Mouse (Mus musculus): ENCODE data around the gene Cd99l2. TPM values are rescaled to one million over a fixed set of nuclear protein-coding genes. Genes with fewer than 3 reads are reported as not detected.

Cd99l2 gene
- polyA plus RNA-seq, 1 experiment from 2014 or later: 22.1 TPM

- Histone ChIP-seq H3K27me3 (ENCODE audit: control insufficient read depth, insufficient read depth, low read length) (no peaks in the 10 kb centered on the region), H3K4me2 (ENCODE audit: low read depth, severe bottlenecking) (no peak overlapping the region), H3K4me1 (ENCODE audit: control insufficient read depth, insufficient read depth, low read length) (no peaks in the 10 kb centered on the region), H3K9me3 (ENCODE audit: control insufficient read depth, low read length) (no peaks in the 10 kb centered on the region), H3K4me3 (ENCODE audit: low read depth, low read length) (no peak overlapping the region), H3K27ac (replicated peaks; ENCODE audit: low read depth, low read length) (no peak overlapping the region), H3K36me3 (ENCODE audit: control insufficient read depth, insufficient read depth, low read length) (no peaks in the 10 kb centered on the region), H3K9ac (ENCODE audit: low read length) (no peak overlapping the region)
- ATAC-seq (ENCODE audit: insufficient number of reproducible peaks, low FRiP score, low TSS enrichment, low read depth): no peak
- no peak for DNase-seq (ENCODE audit: low spot score)
These were observed 65.2 kb downstream of the Cd99l2 start for GRCm38 (mm10) chrX:71427491-71427890.

DNA sequence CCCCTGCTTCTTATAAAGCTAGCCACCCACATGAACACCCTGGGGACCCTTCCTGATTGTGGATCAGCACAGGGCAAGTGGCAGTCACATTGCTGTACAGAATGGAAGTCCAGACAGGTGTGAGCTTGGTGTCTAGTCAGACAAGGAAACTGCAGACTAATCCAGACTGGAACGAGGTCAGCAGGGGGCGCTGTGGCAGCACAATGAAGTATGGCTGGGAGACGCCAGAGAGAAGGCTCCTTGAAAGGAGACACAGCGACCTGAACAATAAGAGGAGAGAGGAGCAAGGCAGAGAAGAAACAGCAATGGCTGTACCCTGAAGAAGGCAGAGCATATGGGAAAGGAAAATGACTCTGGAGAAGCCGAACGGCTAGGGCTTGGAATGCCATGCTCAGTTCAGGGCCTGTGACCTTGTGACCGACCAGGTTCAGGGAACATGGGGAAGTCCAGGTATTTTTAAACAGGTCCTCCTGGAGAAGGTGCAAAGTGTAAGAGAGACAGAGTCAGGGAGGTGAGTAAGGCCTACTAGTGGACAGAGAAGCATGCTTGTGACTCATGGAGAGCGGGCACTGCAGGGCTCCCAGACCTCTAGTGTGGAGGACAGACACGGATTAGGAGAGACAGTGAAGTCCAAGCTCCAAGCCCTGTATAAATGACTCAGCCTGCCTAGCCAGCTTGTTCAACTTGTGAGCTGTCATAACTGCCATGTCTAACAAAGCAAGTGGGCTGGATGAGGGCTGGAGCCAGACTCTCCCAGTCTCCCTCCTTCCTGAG lies 66.7 kb downstream of the Cd99l2 start:
- Histone ChIP-seq H3K4me3 (ENCODE audit: low read depth, low read length) (no peak overlapping the region), H3K4me1 (ENCODE audit: control insufficient read depth, insufficient read depth, low read length) (no peaks in the 10 kb centered on the region), H3K4me2 (ENCODE audit: low read depth, severe bottlenecking) (no peak overlapping the region), H3K9me3 (ENCODE audit: control insufficient read depth, low read length) (no peaks in the 10 kb centered on the region), H3K27ac (replicated peaks; ENCODE audit: low read depth, low read length) (no peak overlapping the region), H3K9ac (ENCODE audit: low read length) (no peak overlapping the region), H3K27me3 (ENCODE audit: control insufficient read depth, insufficient read depth, low read length) (no peaks in the 10 kb centered on the region), H3K36me3 (ENCODE audit: control insufficient read depth, insufficient read depth, low read length) (no peaks in the 10 kb centered on the region)
- DNase-seq (ENCODE audit: low spot score) (peak; percentile 85), ATAC-seq (ENCODE audit: insufficient number of reproducible peaks, low FRiP score, low TSS enrichment, low read depth) (no peak)
- WGBS: 45% methylated on average over 9 of the region's 9 CpGs

DNA sequence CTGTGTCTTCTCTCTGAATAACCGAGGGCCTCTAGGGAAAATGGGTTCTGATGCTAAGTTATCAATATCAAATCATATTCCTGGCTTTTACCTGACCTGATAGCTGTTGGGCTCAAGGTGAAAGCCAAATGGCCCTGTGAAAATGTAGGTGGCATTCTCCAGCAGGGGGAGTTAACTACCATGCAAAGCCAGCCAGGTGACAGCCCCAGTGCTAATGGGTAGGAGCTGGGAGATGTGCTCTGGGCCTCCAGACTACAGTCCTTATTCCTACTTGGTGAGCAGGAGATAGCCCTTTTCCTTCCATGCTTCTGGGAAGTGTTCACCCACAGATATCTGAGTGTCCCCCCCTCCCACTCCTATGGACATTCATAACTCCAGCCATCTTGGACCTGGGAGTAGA lies 67.8 kb downstream of the Cd99l2 start:
- H3K9ac ChIP-seq (ENCODE audit: low read length): no peak overlapping the region
- H3K27me3 ChIP-seq (ENCODE audit: control insufficient read depth, insufficient read depth, low read length): no peaks in the 10 kb centered on the region
- ATAC-seq (ENCODE audit: insufficient number of reproducible peaks, low FRiP score, low TSS enrichment, low read depth) (no peak), DNase-seq (ENCODE audit: low spot score) (no peak)
- no peaks in the 10 kb centered on the region for H3K4me1 ChIP-seq (ENCODE audit: control insufficient read depth, insufficient read depth, low read length)
- H3K27ac ChIP-seq (replicated peaks; ENCODE audit: low read depth, low read length): no peak overlapping the region
- no peaks in the 10 kb centered on the region for H3K9me3 ChIP-seq (ENCODE audit: control insufficient read depth, low read length)
- no peak overlapping the region for H3K4me3 ChIP-seq (ENCODE audit: low read depth, low read length)
- WGBS: 65% methylated on average over 1 of the region's 1 CpGs
- no peaks in the 10 kb centered on the region for H3K36me3 ChIP-seq (ENCODE audit: control insufficient read depth, insufficient read depth, low read length)
- no peak overlapping the region for H3K4me2 ChIP-seq (ENCODE audit: low read depth, severe bottlenecking)

DNA sequence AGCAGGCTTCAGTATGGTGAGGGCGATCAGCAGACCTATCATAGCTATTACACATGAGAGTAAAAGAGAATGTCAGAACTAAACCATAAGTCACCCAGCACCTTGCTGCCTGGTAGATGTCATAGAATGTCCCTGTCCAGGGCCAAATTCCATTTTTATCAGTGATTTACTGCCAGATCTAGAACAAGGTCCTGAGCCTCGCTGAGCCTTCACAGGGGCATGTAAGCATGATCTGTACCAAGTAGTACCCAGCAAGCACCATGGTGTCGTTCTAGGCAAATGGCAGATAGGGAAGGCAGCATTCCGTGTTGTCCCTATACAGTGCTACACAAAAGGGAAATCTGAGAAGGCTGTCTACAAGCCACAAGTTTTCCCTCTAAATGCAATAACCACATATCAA lies 79.0 kb downstream of the Cd99l2 start:
- whole genome bisulfite sequencing: 87% methylated on average over 4 of the region's 4 CpGs
- DNase-seq (ENCODE audit: low spot score) (no peak), ATAC-seq (ENCODE audit: insufficient number of reproducible peaks, low FRiP score, low TSS enrichment, low read depth) (no peak)
- Histone ChIP-seq H3K36me3 (ENCODE audit: control insufficient read depth, insufficient read depth, low read length) (no peaks in the 10 kb centered on the region), H3K4me3 (ENCODE audit: low read depth, low read length) (no peak overlapping the region), H3K27me3 (ENCODE audit: control insufficient read depth, insufficient read depth, low read length) (no peaks in the 10 kb centered on the region), H3K4me2 (ENCODE audit: low read depth, severe bottlenecking) (no peak overlapping the region), H3K27ac (replicated peaks; ENCODE audit: low read depth, low read length) (no peak overlapping the region), H3K9me3 (ENCODE audit: control insufficient read depth, low read length) (no peaks in the 10 kb centered on the region), H3K4me1 (ENCODE audit: control insufficient read depth, insufficient read depth, low read length) (no peaks in the 10 kb centered on the region), H3K9ac (ENCODE audit: low read length) (no peak overlapping the region)

DNA sequence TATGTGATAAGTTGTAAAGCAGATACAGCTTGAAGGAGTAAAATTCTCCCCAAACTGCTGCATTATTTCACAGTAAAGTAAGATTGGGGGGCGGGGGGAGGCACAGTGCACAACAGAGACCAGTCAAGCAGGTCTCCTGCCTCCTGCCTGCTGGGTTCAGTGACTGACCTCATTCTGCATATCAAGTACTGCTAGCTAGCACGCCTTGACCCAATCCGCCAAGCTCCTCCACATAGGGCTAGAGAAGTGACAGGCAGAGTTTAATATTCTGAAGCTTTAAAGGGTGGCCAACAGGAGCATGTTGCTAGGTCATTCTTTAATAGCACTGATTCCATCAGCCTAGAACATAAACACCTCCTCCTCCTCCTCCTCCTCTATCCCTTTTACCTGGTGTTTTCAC lies 79.9 kb downstream of the Cd99l2 start:
- no peak overlapping the region for H3K4me3 ChIP-seq (ENCODE audit: low read depth, low read length)
- no peak for DNase-seq (ENCODE audit: low spot score)
- H3K27ac ChIP-seq (replicated peaks; ENCODE audit: low read depth, low read length): no peak overlapping the region
- ATAC-seq (ENCODE audit: insufficient number of reproducible peaks, low FRiP score, low TSS enrichment, low read depth): no peak
- H3K4me2 ChIP-seq (ENCODE audit: low read depth, severe bottlenecking): no peak overlapping the region
- no peaks in the 10 kb centered on the region for H3K27me3 ChIP-seq (ENCODE audit: control insufficient read depth, insufficient read depth, low read length)
- H3K36me3 ChIP-seq (ENCODE audit: control insufficient read depth, insufficient read depth, low read length): no peaks in the 10 kb centered on the region
- H3K9ac ChIP-seq (ENCODE audit: low read length): no peak overlapping the region
- H3K4me1 ChIP-seq (ENCODE audit: control insufficient read depth, insufficient read depth, low read length): no peaks in the 10 kb centered on the region
- no peaks in the 10 kb centered on the region for H3K9me3 ChIP-seq (ENCODE audit: control insufficient read depth, low read length)
- WGBS: 53% methylated on average over 3 of the region's 3 CpGs

DNA sequence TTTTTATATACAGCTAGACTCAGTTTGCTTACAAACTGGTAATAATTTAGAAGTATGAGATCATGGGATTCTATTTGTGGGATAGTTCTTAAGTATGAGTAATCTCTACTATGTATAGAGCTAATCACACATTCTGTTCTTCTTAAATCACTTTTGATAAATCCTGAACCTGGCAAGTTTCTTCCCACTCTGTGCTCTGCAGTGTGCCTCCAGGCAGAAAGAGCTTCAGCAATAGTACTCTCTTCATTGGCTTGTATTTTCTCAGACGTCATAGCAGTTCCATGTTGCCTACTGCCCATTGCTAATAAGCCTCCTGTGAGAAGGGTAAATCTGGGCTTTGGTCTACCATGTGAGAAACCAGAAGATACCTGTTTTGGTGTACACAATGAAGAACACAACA lies 84.3 kb downstream of the Cd99l2 start:
- Histone ChIP-seq H3K9me3 (ENCODE audit: control insufficient read depth, low read length) (no peaks in the 10 kb centered on the region), H3K27ac (replicated peaks; ENCODE audit: low read depth, low read length) (no peak overlapping the region), H3K27me3 (ENCODE audit: control insufficient read depth, insufficient read depth, low read length) (no peaks in the 10 kb centered on the region), H3K4me3 (ENCODE audit: low read depth, low read length) (no peak overlapping the region), H3K9ac (ENCODE audit: low read length) (no peak overlapping the region), H3K4me2 (ENCODE audit: low read depth, severe bottlenecking) (no peak overlapping the region), H3K4me1 (ENCODE audit: control insufficient read depth, insufficient read depth, low read length) (no peaks in the 10 kb centered on the region), H3K36me3 (ENCODE audit: control insufficient read depth, insufficient read depth, low read length) (no peaks in the 10 kb centered on the region)
- DNase-seq (ENCODE audit: low spot score) (no peak), ATAC-seq (ENCODE audit: insufficient number of reproducible peaks, low FRiP score, low TSS enrichment, low read depth) (no peak)
- 50% methylated on average over 1 of the region's 1 CpGs for WGBS

DNA sequence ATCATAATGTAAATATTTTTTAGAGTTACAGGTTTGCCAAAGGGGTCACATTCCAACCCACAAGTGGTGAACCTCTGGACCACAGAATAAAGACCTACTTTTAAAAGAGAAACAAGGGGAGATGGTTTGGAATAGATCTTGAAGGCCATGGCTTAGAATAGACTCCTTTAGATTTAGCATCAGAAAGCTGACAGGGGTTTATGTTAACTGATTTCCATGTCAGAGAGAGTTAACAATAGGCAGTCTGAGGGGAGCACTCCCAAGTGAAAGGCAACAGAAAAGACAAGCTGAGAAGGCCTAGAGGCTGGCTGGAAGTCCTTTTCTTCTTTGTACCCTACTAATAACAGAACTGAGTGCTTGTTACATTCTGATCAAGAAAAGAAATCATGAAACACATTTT lies 86.4 kb downstream of the Cd99l2 start:
- no peaks in the 10 kb centered on the region for H3K27me3 ChIP-seq (ENCODE audit: control insufficient read depth, insufficient read depth, low read length)
- H3K4me1 ChIP-seq (ENCODE audit: control insufficient read depth, insufficient read depth, low read length): no peaks in the 10 kb centered on the region
- H3K9me3 ChIP-seq (ENCODE audit: control insufficient read depth, low read length): no peaks in the 10 kb centered on the region
- H3K4me2 ChIP-seq (ENCODE audit: low read depth, severe bottlenecking): no peak overlapping the region
- no peaks in the 10 kb centered on the region for H3K36me3 ChIP-seq (ENCODE audit: control insufficient read depth, insufficient read depth, low read length)
- DNase-seq (ENCODE audit: low spot score): no peak
- H3K9ac ChIP-seq (ENCODE audit: low read length): no peak overlapping the region
- H3K4me3 ChIP-seq (ENCODE audit: low read depth, low read length): no peak overlapping the region
- no peak for ATAC-seq (ENCODE audit: insufficient number of reproducible peaks, low FRiP score, low TSS enrichment, low read depth)
- no peak overlapping the region for H3K27ac ChIP-seq (replicated peaks; ENCODE audit: low read depth, low read length)

GRCm38 (mm10) chrX:71396326-71396725 lies 96.3 kb downstream of the Cd99l2 start:
- no peak for ATAC-seq (ENCODE audit: insufficient number of reproducible peaks, low FRiP score, low TSS enrichment, low read depth)
- Histone ChIP-seq H3K4me2 (ENCODE audit: low read depth, severe bottlenecking) (no peak overlapping the region), H3K9ac (ENCODE audit: low read length) (no peak overlapping the region), H3K27ac (replicated peaks; ENCODE audit: low read depth, low read length) (no peak overlapping the region), H3K9me3 (ENCODE audit: control insufficient read depth, low read length) (no peaks in the 10 kb centered on the region), H3K36me3 (ENCODE audit: control insufficient read depth, insufficient read depth, low read length) (no peaks in the 10 kb centered on the region), H3K4me3 (ENCODE audit: low read depth, low read length) (no peak overlapping the region), H3K27me3 (ENCODE audit: control insufficient read depth, insufficient read depth, low read length) (no peaks in the 10 kb centered on the region), H3K4me1 (ENCODE audit: control insufficient read depth, insufficient read depth, low read length) (no peaks in the 10 kb centered on the region)
- DNase-seq (ENCODE audit: low spot score): no peak
- WGBS: 72% methylated on average over 4 of the region's 4 CpGs

DNA sequence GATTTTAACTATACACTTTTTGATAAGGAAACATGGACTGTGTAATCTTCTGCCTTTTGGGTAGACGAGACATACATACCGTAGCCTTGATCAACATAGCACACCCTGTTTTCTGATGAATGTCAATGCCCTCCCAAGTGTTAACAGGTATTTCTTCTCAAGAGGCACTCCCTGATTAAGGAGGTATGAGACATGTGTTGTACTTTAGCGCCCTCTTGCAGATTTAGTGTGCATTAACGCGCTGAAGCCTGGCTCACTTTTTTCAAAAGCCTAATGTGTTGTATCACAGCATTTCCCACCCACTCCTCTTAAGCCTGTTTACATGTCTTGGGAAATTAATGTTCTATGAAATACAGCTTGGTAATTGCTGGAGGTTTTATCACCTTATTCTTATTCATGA lies 111.1 kb downstream of the Cd99l2 start:
- DNase-seq (ENCODE audit: low spot score): no peak
- Histone ChIP-seq H3K27ac (replicated peaks; ENCODE audit: low read depth, low read length) (no peak overlapping the region), H3K27me3 (ENCODE audit: control insufficient read depth, insufficient read depth, low read length) (no peaks in the 10 kb centered on the region), H3K9me3 (ENCODE audit: control insufficient read depth, low read length) (no peaks in the 10 kb centered on the region), H3K4me2 (ENCODE audit: low read depth, severe bottlenecking) (no peak overlapping the region), H3K36me3 (ENCODE audit: control insufficient read depth, insufficient read depth, low read length) (no peaks in the 10 kb centered on the region), H3K9ac (ENCODE audit: low read length) (no peak overlapping the region), H3K4me3 (ENCODE audit: low read depth, low read length) (no peak overlapping the region), H3K4me1 (ENCODE audit: control insufficient read depth, insufficient read depth, low read length) (no peaks in the 10 kb centered on the region)
- no peak for ATAC-seq (ENCODE audit: insufficient number of reproducible peaks, low FRiP score, low TSS enrichment, low read depth)
- 53% methylated on average over 5 of the region's 5 CpGs for WGBS
